Mouse (Mus musculus): ENCODE measurements around the gene Csf3r. TPM values are rescaled to one million over a fixed set of nuclear protein-coding genes. Genes with fewer than 3 reads are reported as not detected.

The Csf3r gene
- total RNA-seq, 1 experiment: 0.18 TPM

DNA sequence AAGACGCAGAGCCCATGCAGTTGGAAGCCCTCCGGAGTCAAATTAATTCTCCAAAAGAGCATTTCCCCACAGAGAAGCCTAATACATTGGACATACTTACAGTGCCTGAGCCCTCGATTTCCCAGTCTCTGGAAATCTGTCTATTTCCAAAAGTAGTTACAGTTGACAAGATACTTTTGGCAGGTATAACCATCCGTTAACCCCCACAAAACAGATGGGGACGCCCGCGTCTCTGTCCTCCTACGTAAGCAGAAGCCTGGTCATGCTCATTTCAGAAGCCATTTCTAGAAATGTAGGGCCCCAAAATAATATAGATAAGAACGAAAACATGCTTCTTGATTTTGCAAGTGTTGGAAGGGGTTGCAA is 34.6 kb downstream of the Csf3r start:
- Histone ChIP-seq H3K36me3 (ENCODE audit: control insufficient read depth, insufficient read depth, low read length, poor library complexity, severe bottlenecking) (peaks cover 6% of the 10 kb centered on the region), H3K9me3 (ENCODE audit: control insufficient read depth, insufficient read depth, low read depth, low read length) (no peaks in the 10 kb centered on the region), H3K9ac (ENCODE audit: insufficient read depth, low read depth, low read length, poor library complexity, severe bottlenecking) (peak overlapping the region; percentile 70), H3K27ac (ENCODE audit: insufficient read depth, low read depth, low read length, poor library complexity, severe bottlenecking) (no peak overlapping the region), H3K4me1 (ENCODE audit: control insufficient read depth in 2 of 2, insufficient read depth in 2 of 2, low read length in 2 of 2, poor library complexity in 1 of 2) (no peaks in the 10 kb centered on the region), H3K4me3 (ENCODE audit: insufficient read depth in 1 of 2, low read depth in 1 of 2, low read length in 2 of 2, poor library complexity in 1 of 2, severe bottlenecking in 1 of 2) (peak overlapping the region; percentile 82 to 87)
- in situ Hi-C loops (cut with MboI; ENCODE audit: low sequenced_read_pairs in 2 of 2, unreplicated experiment in 2 of 2): no loop called here
- no peak for TF ChIP-seq CHD2 (IDR thresholded peaks at IDR 0.05; ENCODE audit: low read depth, low read length)
- no peak for TF ChIP-seq ZNF384 (IDR thresholded peaks at IDR 0.05; ENCODE audit: low read depth, low read length)
- no peak for TF ChIP-seq HCFC1 (IDR thresholded peaks at IDR 0.05; ENCODE audit: borderline replicate concordance, insufficient read depth, low read length)
- no peak for TF ChIP-seq ZC3H11A (IDR thresholded peaks at IDR 0.05; ENCODE audit: borderline replicate concordance, low read depth, low read length)
- TF ChIP-seq MAFK (IDR thresholded peaks at IDR 0.05; ENCODE audit: insufficient read depth, low read depth, low read length): no peak
- no peak for DNase-seq (ENCODE audit: low read depth, low spot score)

DNA sequence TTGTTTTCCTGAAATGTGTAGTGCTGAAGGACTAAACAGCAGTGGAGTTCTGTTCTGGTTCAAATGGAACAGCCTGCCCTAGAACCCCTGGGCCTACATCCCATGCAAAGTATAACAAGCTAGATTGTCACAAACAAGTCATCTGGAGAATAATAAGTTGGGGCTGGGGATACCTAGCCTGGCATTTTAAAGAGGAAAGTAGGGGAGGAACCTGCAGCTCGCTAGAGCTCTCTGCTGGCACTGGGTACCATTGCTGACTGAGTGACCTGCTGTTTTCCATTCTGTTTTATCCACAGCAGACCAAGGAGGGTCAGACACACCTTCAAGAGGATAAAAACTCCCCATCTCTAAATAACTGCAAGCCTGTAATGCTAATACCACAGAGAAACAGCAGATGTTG is 38.5 kb downstream of the Csf3r start:
- TF ChIP-seq HCFC1 (IDR thresholded peaks at IDR 0.05; ENCODE audit: borderline replicate concordance, insufficient read depth, low read length) (no peak), ZNF384 (IDR thresholded peaks at IDR 0.05; ENCODE audit: low read depth, low read length) (peak; percentile 39; the same call in 1 of the 2 replicates)
- peak; percentile 16 for DNase-seq (ENCODE audit: low read depth, low spot score)
- H3K4me1 ChIP-seq (ENCODE audit: control insufficient read depth in 2 of 2, insufficient read depth in 2 of 2, low read length in 2 of 2, poor library complexity in 1 of 2): no peaks in the 10 kb centered on the region; a peak in 1 of 4 replicates
- H3K9ac ChIP-seq (ENCODE audit: insufficient read depth, low read depth, low read length, poor library complexity, severe bottlenecking): no peak overlapping the region
- in situ Hi-C loops (cut with MboI; ENCODE audit: low sequenced_read_pairs in 2 of 2, unreplicated experiment in 2 of 2): no loop called here
- no peak overlapping the region for H3K4me3 ChIP-seq (ENCODE audit: insufficient read depth in 1 of 2, low read depth in 1 of 2, low read length in 2 of 2, poor library complexity in 1 of 2, severe bottlenecking in 1 of 2)
- H3K36me3 ChIP-seq (ENCODE audit: control insufficient read depth, insufficient read depth, low read length, poor library complexity, severe bottlenecking): no peaks in the 10 kb centered on the region
- no peaks in the 10 kb centered on the region for H3K9me3 ChIP-seq (ENCODE audit: control insufficient read depth, insufficient read depth, low read depth, low read length)
- no peak overlapping the region for H3K27ac ChIP-seq (ENCODE audit: insufficient read depth, low read depth, low read length, poor library complexity, severe bottlenecking)

DNA sequence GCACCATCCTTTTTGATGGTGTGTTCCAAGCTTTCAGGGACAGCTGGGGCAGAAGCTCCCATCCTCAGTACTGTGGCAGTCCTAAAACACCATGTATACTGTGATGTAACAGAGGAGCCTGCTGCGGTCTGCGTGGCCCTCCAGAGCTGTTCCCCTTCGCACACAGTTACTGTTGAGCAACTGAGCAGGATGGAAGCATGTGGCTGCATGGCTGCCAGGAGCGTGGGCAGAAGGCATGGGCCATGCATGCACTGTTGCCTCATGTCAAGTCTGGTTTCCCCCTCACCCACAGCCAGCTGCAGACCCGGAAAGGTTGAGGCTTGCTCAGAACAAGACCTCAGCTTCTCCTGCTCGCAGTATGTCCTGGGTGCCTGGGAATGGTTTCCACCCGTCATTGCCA is 40.9 kb downstream of the Csf3r start:
- Histone ChIP-seq H3K4me1 (ENCODE audit: control insufficient read depth in 2 of 2, insufficient read depth in 2 of 2, low read length in 2 of 2, poor library complexity in 1 of 2) (peaks cover 0 to 3% of the 10 kb centered on the region in 2 experiments; a peak in 2 of 4 replicates), H3K9ac (ENCODE audit: insufficient read depth, low read depth, low read length, poor library complexity, severe bottlenecking) (no peak overlapping the region), H3K27ac (ENCODE audit: insufficient read depth, low read depth, low read length, poor library complexity, severe bottlenecking) (no peak overlapping the region), H3K9me3 (ENCODE audit: control insufficient read depth, insufficient read depth, low read depth, low read length) (no peaks in the 10 kb centered on the region), H3K36me3 (ENCODE audit: control insufficient read depth, insufficient read depth, low read length, poor library complexity, severe bottlenecking) (no peaks in the 10 kb centered on the region), H3K4me3 (ENCODE audit: insufficient read depth in 1 of 2, low read depth in 1 of 2, low read length in 2 of 2, poor library complexity in 1 of 2, severe bottlenecking in 1 of 2) (no peak overlapping the region)
- DNase-seq (ENCODE audit: low read depth, low spot score): no peak
- in situ Hi-C loops (cut with MboI; ENCODE audit: low sequenced_read_pairs in 2 of 2, unreplicated experiment in 2 of 2): no loop called here
- no peak for TF ChIP-seq HCFC1 (IDR thresholded peaks at IDR 0.05; ENCODE audit: borderline replicate concordance, insufficient read depth, low read length)
- TF ChIP-seq CHD2 (IDR thresholded peaks at IDR 0.05; ENCODE audit: low read depth, low read length): no peak
- TF ChIP-seq ZC3H11A (IDR thresholded peaks at IDR 0.05; ENCODE audit: borderline replicate concordance, low read depth, low read length): no peak
- no peak for TF ChIP-seq ZNF384 (IDR thresholded peaks at IDR 0.05; ENCODE audit: low read depth, low read length)
- no peak for TF ChIP-seq MAFK (IDR thresholded peaks at IDR 0.05; ENCODE audit: insufficient read depth, low read depth, low read length)

DNA sequence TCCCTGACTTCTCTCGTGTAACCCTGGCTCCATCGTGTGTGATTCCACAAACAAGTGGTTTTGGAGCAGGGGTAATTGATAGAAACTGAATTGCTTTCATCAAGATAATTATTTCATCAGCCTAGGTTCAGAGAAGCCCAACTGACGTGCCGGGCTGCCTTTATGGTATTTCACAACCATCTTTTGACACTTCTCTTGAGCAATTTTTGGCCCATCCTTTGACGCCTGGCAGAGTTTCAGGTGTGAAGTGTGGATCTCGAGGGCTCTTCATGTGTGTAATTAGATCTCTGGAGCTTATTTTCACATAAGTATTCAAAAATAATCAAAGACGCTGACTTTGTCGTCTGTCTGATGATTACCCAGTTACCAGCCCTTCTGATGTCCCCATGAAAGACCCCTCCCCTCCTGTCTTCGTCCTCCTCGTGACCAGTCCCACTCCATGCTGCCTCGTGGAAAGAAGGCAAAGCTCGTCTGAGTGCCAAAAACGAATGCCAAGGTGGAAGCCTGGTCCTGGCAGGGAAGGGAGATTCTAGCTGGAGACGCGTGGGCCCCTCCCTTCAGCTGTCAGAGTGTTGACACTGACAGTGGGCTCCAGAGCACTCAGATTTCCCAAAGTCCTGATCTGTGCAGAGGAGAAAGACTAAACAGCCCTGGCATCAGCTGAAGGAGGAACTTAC is 43.2 kb downstream of the Csf3r start:
- TF ChIP-seq ZC3H11A (IDR thresholded peaks at IDR 0.05; ENCODE audit: borderline replicate concordance, low read depth, low read length) (no peak), MAFK (IDR thresholded peaks at IDR 0.05; ENCODE audit: insufficient read depth, low read depth, low read length) (no peak), CHD2 (IDR thresholded peaks at IDR 0.05; ENCODE audit: low read depth, low read length) (no peak), HCFC1 (IDR thresholded peaks at IDR 0.05; ENCODE audit: borderline replicate concordance, insufficient read depth, low read length) (no peak), ZNF384 (IDR thresholded peaks at IDR 0.05; ENCODE audit: low read depth, low read length) (no peak)
- Histone ChIP-seq H3K9me3 (ENCODE audit: control insufficient read depth, insufficient read depth, low read depth, low read length) (no peaks in the 10 kb centered on the region), H3K4me1 (ENCODE audit: control insufficient read depth in 2 of 2, insufficient read depth in 2 of 2, low read length in 2 of 2, poor library complexity in 1 of 2) (peaks cover 0 to 7% of the 10 kb centered on the region in 2 experiments; a peak in 2 of 4 replicates), H3K9ac (ENCODE audit: insufficient read depth, low read depth, low read length, poor library complexity, severe bottlenecking) (no peak overlapping the region), H3K4me3 (ENCODE audit: insufficient read depth in 1 of 2, low read depth in 1 of 2, low read length in 2 of 2, poor library complexity in 1 of 2, severe bottlenecking in 1 of 2) (no peak overlapping the region), H3K27ac (ENCODE audit: insufficient read depth, low read depth, low read length, poor library complexity, severe bottlenecking) (no peak overlapping the region), H3K36me3 (ENCODE audit: control insufficient read depth, insufficient read depth, low read length, poor library complexity, severe bottlenecking) (no peaks in the 10 kb centered on the region)
- in situ Hi-C loops (cut with MboI; ENCODE audit: low sequenced_read_pairs in 2 of 2, unreplicated experiment in 2 of 2): no loop called here
- DNase-seq (ENCODE audit: low read depth, low spot score): no peak

DNA sequence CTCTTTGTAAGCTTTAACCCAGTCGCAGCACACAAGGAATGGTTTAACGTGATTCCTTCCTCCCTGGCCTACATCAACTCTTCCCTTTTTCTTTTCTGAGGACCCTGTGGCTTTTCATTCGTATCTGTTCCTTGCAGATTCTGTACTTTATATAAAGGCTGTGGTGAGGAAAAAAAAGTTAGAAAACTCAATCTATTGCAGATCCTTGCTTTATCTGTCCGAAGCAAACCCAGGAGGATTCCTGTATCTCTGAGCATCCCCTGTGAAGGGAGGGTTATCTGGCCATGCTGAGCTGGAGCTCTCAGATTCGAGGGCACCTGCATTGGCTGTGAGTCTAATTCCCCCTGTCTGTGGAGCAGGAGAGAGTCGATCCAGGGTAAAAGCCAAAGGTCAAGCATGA is 44.5 kb downstream of the Csf3r start:
- no peaks in the 10 kb centered on the region for H3K36me3 ChIP-seq (ENCODE audit: control insufficient read depth, insufficient read depth, low read length, poor library complexity, severe bottlenecking)
- no peak overlapping the region for H3K9ac ChIP-seq (ENCODE audit: insufficient read depth, low read depth, low read length, poor library complexity, severe bottlenecking)
- TF ChIP-seq ZC3H11A (IDR thresholded peaks at IDR 0.05; ENCODE audit: borderline replicate concordance, low read depth, low read length) (no peak), HCFC1 (IDR thresholded peaks at IDR 0.05; ENCODE audit: borderline replicate concordance, insufficient read depth, low read length) (no peak), ZNF384 (IDR thresholded peaks at IDR 0.05; ENCODE audit: low read depth, low read length) (no peak), MAFK (IDR thresholded peaks at IDR 0.05; ENCODE audit: insufficient read depth, low read depth, low read length) (no peak), CHD2 (IDR thresholded peaks at IDR 0.05; ENCODE audit: low read depth, low read length) (no peak)
- H3K27ac ChIP-seq (ENCODE audit: insufficient read depth, low read depth, low read length, poor library complexity, severe bottlenecking): no peak overlapping the region
- DNase-seq (ENCODE audit: low read depth, low spot score): no peak
- H3K4me1 ChIP-seq (ENCODE audit: control insufficient read depth in 2 of 2, insufficient read depth in 2 of 2, low read length in 2 of 2, poor library complexity in 1 of 2): peaks cover 0 to 7% of the 10 kb centered on the region in 2 experiments; a peak in 2 of 4 replicates
- in situ Hi-C loops (cut with MboI; ENCODE audit: low sequenced_read_pairs in 2 of 2, unreplicated experiment in 2 of 2): no loop called here
- no peaks in the 10 kb centered on the region for H3K9me3 ChIP-seq (ENCODE audit: control insufficient read depth, insufficient read depth, low read depth, low read length)
- no peak overlapping the region for H3K4me3 ChIP-seq (ENCODE audit: insufficient read depth in 1 of 2, low read depth in 1 of 2, low read length in 2 of 2, poor library complexity in 1 of 2, severe bottlenecking in 1 of 2)
